Mouse (Mus musculus): ENCODE measurements around the gene Nop2.

The Nop2 gene

GRCm38 (mm10) chr6:125109371-125109770 is 22.3 kb upstream of the Nop2 start:
- DNase-seq (ENCODE audit: low spot score) = no peak

GRCm38 (mm10) chr6:125110927-125111326 is 20.8 kb upstream of the Nop2 start:
- DNase-seq (ENCODE audit: low spot score) = no peak

GRCm38 (mm10) chr6:125112553-125112952 is 19.2 kb upstream of the Nop2 start:
- DNase-seq (ENCODE audit: low spot score) = no peak

GRCm38 (mm10) chr6:125119387-125119786 is 12.3 kb upstream of the Nop2 start:
- no peak for DNase-seq (ENCODE audit: low spot score)

- no peak for DNase-seq (ENCODE audit: low spot score)
Observed at GRCm38 (mm10) chr6:125128724-125129123, 3.0 kb upstream of the Nop2 start.

- DNase-seq (ENCODE audit: low spot score) = no peak
Observed at GRCm38 (mm10) chr6:125129710-125130402, 1.9 kb upstream of the Nop2 start.

GRCm38 (mm10) chr6:125132470-125132869 is 761 bp downstream of the Nop2 start:
- no peak for DNase-seq (ENCODE audit: low spot score)

GRCm38 (mm10) chr6:125137002-125137671 is 5.4 kb downstream of the Nop2 start:
- no peak for DNase-seq (ENCODE audit: low spot score)

GRCm38 (mm10) chr6:125139747-125140146 is 8.0 kb downstream of the Nop2 start:
- no peak for DNase-seq (ENCODE audit: low spot score)

- DNase-seq (ENCODE audit: low spot score) = no peak
Observed at GRCm38 (mm10) chr6:125142436-125142835, 10.7 kb downstream of the Nop2 start.

GRCm38 (mm10) chr6:125143128-125143527 is 11.4 kb downstream of the Nop2 start:
- no peak for DNase-seq (ENCODE audit: low spot score)

GRCm38 (mm10) chr6:125143904-125144303 is 12.2 kb downstream of the Nop2 start:
- DNase-seq (ENCODE audit: low spot score) = no peak

GRCm38 (mm10) chr6:125145001-125145400 is 13.3 kb downstream of the Nop2 start, which contains the start of gene Iffo1:
Gene Iffo1 (plus strand): TSS chr6:125145241.
- peak; percentile 70 for DNase-seq (ENCODE audit: low spot score)

- no peak for DNase-seq (ENCODE audit: low spot score)
Observed at GRCm38 (mm10) chr6:125145479-125145951, 13.8 kb downstream of the Nop2 start.

- DNase-seq (ENCODE audit: low spot score) = no peak
Observed at GRCm38 (mm10) chr6:125146148-125146547, 14.4 kb downstream of the Nop2 start.

- DNase-seq (ENCODE audit: low spot score) = no peak
Observed at GRCm38 (mm10) chr6:125146797-125147196, 15.1 kb downstream of the Nop2 start.

- no peak for DNase-seq (ENCODE audit: low spot score)
Observed at GRCm38 (mm10) chr6:125147329-125147728, 15.6 kb downstream of the Nop2 start.

- DNase-seq (ENCODE audit: low spot score) = no peak
Observed at GRCm38 (mm10) chr6:125148251-125148925, 16.7 kb downstream of the Nop2 start.

GRCm38 (mm10) chr6:125148926-125149568 is 17.3 kb downstream of the Nop2 start:
- no peak for DNase-seq (ENCODE audit: low spot score)

GRCm38 (mm10) chr6:125149569-125149950 is 17.9 kb downstream of the Nop2 start:
- no peak for DNase-seq (ENCODE audit: low spot score)

GRCm38 (mm10) chr6:125152212-125153017 is 20.7 kb downstream of the Nop2 start:
- no peak for DNase-seq (ENCODE audit: low spot score)

- no peak for DNase-seq (ENCODE audit: low spot score)
Observed at GRCm38 (mm10) chr6:125153018-125153389, 21.3 kb downstream of the Nop2 start.

All from urinary bladder, postnatal 25 days (tissue).